Mouse (Mus musculus) gastrocnemius, adult 2 months (tissue): ENCODE results near the gene Bcr. TPM values are rescaled to one million over a fixed set of nuclear protein-coding genes. Genes with fewer than 3 reads are reported as not detected.
A peak's percentile ranks its signal among the peaks of the same experiment; 100 is the strongest.

Source experiments
- DNase-seq: peaks from one replicate; pipeline ENCODE4 v3.0.0; 2022
- H3K27ac ChIP-seq: fragments of 200-600 bp; 2 replicates; pipeline ENCODE4 v1.8.1; 2022; ENCODE audit warnings: mild to moderate bottlenecking
- H3K4me3 ChIP-seq: fragments of 200-600 bp; 2 replicates; pipeline ENCODE4 v1.8.1; 2022; ENCODE audit warnings: mild to moderate bottlenecking, moderate library complexity
- CTCF ChIP-seq: fragments of 200-600 bp; IDR thresholded peaks from 2 replicates; pipeline ENCODE4 v1.8.1; 2022; ENCODE audit warnings: antibody characterized with exemption, mild to moderate bottlenecking, moderate library complexity
- intact Hi-C: fragments of 180-260 bp; cut with DNase I; formaldehyde crosslinking; loops from one replicate; pipeline ENCODE4 v1.15.1; 2025
- total RNA-seq, 2 experiments: library from RNA; stranded (reverse); gene quantifications; 2 replicates each; pipeline ENCODE4 v1.2.3; 2021

Gene Bcr
- total RNA-seq, 2 experiments from 2014 or later = 4.1 to 5.1 TPM

DNA sequence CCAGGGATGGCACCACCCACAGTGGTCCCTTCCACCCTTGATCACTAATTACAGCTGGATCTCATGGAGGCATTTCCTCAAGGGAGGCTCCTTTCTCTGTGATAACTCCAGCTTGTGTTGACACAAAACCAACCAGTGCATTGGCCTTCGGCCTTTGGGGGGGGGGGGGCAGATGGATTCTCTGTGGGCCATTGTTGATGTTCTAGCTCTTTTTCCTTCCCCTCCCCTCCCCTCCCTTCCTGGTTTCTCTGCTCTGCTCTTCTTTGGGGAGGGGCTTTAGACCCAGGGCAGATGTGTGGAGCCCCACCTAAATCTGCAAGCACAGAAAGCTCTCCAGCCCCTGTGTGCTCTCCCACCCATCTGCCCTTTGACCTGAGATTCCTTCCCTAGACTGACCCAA is 98.0 kb downstream of the Bcr start:
- no peak overlapping the region for H3K4me3 ChIP-seq
- DNase-seq = no peak
- intact Hi-C loops = no loop called here
- TF ChIP-seq CTCF = no peak
- no peak overlapping the region for H3K27ac ChIP-seq

DNA sequence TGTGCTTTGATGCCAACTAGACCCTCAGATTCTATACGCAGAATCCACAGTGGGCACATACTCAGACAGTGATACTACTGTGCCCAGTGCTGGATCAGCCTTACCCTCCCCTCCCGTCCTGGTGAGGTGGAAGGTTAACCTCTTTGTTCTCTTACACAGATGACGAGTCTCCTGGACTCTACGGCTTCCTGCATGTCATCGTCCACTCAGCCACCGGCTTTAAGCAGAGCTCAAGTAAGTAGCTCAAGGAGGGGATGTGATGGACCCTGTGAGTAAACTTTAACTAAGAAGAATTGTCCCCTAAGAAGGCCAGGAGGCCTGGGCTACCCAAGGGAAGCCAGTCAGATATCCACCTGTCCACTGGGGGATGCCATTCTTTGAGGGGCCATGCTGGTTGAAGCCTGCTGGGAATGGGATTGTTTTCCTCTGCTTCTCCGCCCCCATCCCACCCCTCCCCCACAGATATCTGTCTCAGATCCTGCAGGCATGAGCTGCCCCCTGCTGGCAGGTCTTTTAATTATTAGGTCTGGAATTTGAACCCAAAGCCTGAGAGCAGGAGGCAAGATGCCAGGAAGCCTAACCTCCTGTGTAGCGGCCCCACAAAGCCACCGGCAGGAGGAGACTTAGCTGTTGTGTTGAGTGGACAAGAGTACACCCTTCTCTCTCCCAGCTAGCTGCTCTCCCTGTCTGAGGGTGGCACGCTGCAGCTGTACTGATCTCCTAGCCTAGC is 99.9 kb downstream of the Bcr start:
- Histone ChIP-seq H3K4me3 (no peak overlapping the region), H3K27ac (no peak overlapping the region)
- peak; percentile 15; the same call in 1 of the 2 replicates for TF ChIP-seq CTCF
- no peak for DNase-seq
- intact Hi-C loops = no loop called here

DNA sequence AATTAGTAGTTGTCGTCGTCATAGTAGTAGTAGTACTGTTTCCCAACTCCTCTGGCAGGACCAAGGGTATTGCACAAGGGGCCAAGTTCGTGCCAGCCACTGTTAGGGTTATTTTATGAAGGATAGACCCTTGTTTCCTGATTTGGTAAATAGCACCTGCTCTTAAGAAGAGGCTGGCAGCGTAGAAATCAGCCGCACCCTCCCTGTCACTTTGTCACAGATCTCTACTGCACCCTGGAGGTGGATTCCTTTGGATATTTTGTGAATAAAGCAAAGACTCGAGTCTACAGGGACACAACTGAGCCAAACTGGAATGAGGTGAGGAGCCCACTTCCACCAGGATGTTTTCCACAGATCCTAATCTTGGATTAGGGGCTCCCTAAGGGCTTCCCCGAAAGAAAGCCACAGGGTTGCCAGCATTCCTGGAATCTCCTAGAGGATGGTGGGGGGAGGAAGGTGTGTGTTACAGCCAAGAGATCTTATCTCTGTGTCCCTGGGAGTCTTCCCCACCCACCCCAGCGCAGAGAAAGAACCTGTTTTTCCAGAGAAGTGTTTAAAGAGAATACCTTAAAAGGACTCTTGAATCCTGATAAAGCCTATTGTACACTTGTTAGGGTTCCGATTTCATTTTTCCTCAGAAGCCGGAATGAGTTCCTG is 105.6 kb downstream of the Bcr start:
- intact Hi-C loops = no loop called here
- TF ChIP-seq CTCF = peak; percentile 9; the same call in 1 of the 2 replicates
- DNase-seq = no peak
- Histone ChIP-seq H3K27ac (no peak overlapping the region; the same call in 1 of the 2 replicates), H3K4me3 (no peak overlapping the region)

DNA sequence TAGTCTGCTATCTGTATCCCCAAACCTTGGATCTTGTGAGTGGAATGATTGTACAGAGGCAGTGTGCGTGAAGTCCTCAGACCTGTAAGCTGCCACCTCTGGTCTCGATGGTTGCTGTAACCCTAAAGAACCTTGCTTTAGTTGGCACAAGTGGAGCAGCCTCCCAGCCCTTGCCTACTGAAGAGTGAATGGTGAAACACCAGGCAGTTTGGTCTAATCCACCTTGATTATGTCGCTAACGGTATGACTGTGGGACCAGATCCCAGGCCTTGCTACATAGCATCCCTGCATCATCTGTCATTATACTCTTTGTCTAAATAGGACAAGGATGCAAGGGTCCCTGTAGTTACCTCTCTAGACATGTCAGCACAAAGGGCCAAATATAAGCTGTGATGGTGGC is 106.2 kb downstream of the Bcr start:
- Histone ChIP-seq H3K27ac (no peak overlapping the region; the same call in 1 of the 2 replicates), H3K4me3 (no peak overlapping the region)
- DNase-seq = no peak
- no peak for TF ChIP-seq CTCF
- intact Hi-C loops = no loop called here

DNA sequence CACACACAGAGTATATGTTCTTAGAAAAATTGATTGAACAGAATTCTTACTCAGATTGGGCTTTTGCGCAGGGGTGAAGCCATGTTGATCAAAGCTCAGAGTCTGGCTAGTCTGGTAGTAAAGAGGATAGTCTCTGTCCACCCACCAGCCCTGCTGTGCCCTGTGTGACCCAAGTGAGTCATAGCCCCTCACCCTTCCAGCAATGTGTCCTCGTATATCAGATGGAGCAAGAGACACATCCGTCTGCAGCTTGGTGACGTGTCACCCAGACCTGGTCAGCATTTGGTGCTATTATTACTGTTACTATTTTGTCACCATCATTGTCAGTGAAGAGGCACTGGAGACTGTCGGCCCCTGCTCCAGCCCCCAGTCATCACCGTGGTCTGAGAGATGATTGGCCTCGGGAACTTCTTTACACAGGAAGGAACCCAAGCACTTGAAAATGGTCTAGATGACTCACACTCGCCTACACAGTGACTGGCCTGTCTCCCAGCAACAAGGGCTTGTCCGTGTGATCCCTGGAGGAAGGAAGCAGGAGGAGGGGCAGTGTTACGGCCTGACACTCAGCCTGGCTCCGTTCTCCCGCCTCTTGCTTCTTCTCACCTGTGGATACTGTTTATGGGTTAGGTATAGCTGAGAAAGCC is 109.9 kb downstream of the Bcr start:
- DNase-seq = no peak
- no peak overlapping the region for H3K4me3 ChIP-seq
- TF ChIP-seq CTCF = no peak
- intact Hi-C loops = no loop called here
- H3K27ac ChIP-seq = no peak overlapping the region

DNA sequence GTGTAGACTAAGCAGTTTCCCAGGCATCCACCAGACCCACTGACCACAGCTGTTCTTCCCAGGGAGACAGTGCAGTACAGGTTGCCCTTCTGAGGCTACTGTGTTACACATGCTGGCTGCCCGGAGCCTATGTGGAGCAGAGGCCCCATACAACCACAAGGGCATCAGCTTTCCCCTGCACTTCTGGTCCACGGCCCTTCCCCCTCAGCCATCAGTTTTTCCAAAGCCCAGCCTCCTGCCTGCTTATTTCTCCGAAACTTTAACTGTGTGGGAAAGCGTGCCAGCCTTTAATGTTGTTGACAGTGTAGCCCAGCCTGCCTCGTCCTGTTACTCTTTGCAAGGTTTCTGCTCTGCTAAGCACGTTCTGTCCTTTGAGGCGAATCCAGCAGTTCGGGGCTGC is 112.7 kb downstream of the Bcr start:
- intact Hi-C loops = no loop called here
- Histone ChIP-seq H3K27ac (peak overlapping the region; percentile 57), H3K4me3 (no peak overlapping the region)
- TF ChIP-seq CTCF = no peak
- DNase-seq = no peak

DNA sequence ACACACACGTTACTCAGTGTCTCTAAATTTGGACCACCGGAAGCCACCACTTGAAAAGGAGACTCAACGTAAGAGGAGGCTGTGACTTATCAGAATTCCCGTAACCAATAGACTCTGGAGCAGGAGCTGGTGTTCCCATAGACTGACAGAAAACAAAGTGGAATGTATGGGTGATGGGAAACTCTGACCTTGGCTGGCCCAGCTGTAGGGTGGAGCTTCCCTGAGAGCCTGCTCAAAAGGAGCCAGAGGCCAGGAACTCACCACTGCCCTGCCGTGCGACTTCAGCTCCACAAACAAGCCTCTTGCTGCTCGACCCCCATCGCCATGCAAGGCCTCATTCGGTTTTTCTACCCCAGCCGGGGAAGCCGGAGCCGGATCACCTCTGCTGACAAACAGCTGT is 113.3 kb downstream of the Bcr start:
- no peak for DNase-seq
- peak overlapping the region; percentile 46 for H3K4me3 ChIP-seq
- peak overlapping the region; percentile 57 for H3K27ac ChIP-seq
- no peak for TF ChIP-seq CTCF
- intact Hi-C loops = no loop called here

DNA sequence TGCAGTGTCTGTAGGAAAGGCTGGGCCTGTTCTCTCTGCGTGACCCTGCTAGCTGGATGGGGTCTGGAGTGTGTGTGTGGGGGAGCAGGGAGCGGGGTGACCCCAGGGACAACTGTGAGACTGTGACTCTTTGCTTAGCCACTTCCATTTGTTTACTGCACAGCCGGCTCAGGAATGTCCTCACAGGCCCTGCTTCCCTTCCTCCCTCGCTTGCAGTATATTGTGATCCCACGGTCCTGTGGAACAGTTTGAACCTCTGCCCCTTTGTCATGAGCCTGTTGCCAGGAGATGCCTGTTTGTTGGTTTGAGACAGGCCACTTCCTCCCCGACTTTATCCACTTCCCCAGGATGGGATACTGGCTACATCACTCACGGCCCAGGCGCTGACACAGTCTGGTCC is 116.1 kb downstream of the Bcr start:
- TF ChIP-seq CTCF = no peak
- H3K4me3 ChIP-seq = no peak overlapping the region
- peak overlapping the region; percentile 48 for H3K27ac ChIP-seq
- DNase-seq = no peak
- intact Hi-C loops = no loop called here

DNA sequence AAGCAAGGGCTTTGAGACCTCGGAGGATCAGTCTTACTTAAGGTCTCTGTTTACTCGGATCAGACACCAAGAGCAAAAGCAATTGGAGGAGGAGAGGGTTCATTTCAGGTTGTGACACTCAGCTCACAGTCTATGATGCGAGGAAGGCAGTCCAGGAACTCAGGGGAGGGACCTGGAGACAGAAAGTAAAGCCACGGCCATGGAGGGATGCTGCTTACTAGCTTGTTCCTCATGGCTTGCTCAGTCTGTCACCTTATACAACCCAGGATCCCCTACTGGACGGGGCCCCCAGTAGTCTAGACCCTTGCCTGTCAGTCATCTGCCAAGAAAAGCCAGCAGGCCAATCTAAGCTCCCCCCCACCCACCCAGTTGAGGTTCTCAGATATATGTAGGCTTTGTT is 118.5 kb downstream of the Bcr start:
- intact Hi-C loops = no loop called here
- no peak for DNase-seq
- Histone ChIP-seq H3K4me3 (no peak overlapping the region), H3K27ac (no peak overlapping the region)
- TF ChIP-seq CTCF = no peak

DNA sequence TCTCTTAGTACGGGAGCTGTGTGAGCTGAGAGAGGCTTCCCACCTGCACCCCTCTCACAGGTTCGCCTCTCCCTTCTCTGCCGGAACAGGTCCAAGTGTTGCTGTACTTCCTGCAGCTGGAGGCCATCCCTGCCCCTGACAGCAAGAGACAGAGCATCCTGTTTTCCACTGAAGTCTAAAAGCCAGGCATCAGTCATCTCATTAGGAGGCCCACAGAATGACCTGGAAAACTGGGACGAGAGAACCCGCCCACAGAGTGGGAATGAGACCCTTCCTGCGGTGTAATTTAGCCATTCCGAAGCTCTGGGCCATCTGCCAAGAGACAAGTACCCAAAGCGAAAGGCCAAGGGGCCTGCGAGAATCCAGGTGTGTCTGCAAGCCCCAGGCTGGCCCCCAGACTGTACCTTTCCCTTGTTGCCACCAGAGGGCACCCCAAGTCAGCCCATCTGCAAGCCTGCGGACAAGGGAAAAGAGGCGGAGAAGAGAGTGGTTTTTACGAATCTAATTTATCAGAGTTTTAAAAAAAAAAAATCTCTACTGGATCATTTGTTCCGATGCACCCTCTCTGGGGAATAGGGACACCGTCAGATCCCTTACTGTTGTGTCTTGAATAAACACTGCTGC is 121.9 kb downstream of the Bcr start:
- Histone ChIP-seq H3K4me3 (no peak overlapping the region), H3K27ac (no peak overlapping the region)
- intact Hi-C loops = loop anchor here (1.0 to 5.0 kb wide), 3 partner anchors 69 to 305 kb away; no protein-coding TSS in a partner anchor
- peak; percentile 98 for TF ChIP-seq CTCF
- DNase-seq = peak; percentile 76

DNA sequence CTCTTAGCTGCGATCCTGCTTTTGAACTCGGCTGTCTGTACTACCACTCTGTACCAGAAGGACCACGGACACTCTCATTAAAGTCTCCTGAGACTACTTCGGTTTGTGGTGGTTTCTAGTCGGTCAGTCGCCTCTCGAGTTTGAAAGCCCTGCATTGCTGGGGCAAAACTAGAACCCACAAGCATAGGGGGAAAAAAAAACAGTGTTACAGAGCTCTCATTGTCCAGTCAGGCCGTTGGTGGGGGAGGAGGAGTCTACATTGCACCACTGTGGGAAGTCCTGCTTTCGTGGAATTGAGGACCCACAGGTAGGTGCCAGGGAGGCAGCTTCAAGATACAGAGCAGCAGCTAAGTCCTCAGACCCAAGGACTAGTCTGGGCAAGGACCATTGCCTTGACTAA is 124.4 kb downstream of the Bcr start:
- no peak for DNase-seq
- no peak for TF ChIP-seq CTCF
- intact Hi-C loops = loop anchor here (5.0 kb wide), 1 partner anchor 302 kb away; no protein-coding TSS in a partner anchor
- Histone ChIP-seq H3K27ac (no peak overlapping the region), H3K4me3 (no peak overlapping the region)

DNA sequence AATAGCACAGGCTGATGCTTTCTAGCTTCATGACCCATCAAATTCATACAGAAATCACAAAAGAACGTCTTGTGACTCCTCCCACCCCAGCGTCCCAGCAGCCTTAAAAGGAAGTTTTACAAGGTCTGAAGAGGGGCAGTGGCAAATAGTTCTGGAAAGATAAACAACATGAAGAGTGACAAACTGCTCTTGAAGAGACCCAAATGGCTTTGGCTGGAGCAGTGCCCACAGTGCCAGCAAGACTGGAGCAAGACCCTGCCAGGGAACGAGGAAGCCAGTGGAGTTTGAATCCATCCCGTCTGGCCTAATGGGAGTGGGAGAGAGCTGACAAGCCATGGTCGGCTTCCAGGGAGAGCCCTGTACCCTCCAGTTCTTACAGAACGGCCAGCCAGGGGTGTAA is 126.2 kb downstream of the Bcr start:
- H3K27ac ChIP-seq = no peak overlapping the region
- intact Hi-C loops = no loop called here
- DNase-seq = no peak
- TF ChIP-seq CTCF = no peak
- no peak overlapping the region for H3K4me3 ChIP-seq
